Mouse (Mus musculus) kidney, adult 2 months (tissue): ENCODE data around the gene Cdc42se1. TPM values are rescaled to one million over a fixed set of nuclear protein-coding genes. Genes with fewer than 3 reads are reported as not detected.

Source experiments
- DNase-seq: peaks from one replicate; pipeline ENCODE4 v3.0.0; 2021
- H3K27ac ChIP-seq: fragments of 200-500 bp; 2 replicates; pipeline ENCODE4 v1.5.1; 2012; ENCODE audit warnings: low read depth, low read length, control low read depth, inconsistent platforms; ENCODE audit not compliant: insufficient read depth
- H3K27me3 ChIP-seq: fragments of 200-500 bp; replicated peaks from 2 replicates; pipeline ENCODE4 v1.6.1; 2012; ENCODE audit warnings: mild to moderate bottlenecking, moderate library complexity, low read length, inconsistent platforms; ENCODE audit not compliant: control insufficient read depth, insufficient read depth
- H3K36me3 ChIP-seq: fragments of 200-500 bp; 2 replicates; pipeline ENCODE4 v1.6.1; 2012; ENCODE audit warnings: mild to moderate bottlenecking, moderate library complexity, low read length, inconsistent platforms; ENCODE audit not compliant: control insufficient read depth, insufficient read depth
- H3K4me1 ChIP-seq: fragments of 200-500 bp; 2 replicates; pipeline ENCODE4 v1.6.1; 2011; ENCODE audit warnings: low read length; ENCODE audit not compliant: control insufficient read depth, insufficient read depth
- H3K4me3 ChIP-seq: fragments of 200-500 bp; 2 replicates; pipeline ENCODE4 v1.5.1; 2011; ENCODE audit warnings: mild to moderate bottlenecking, low read depth, low read length, control low read depth; ENCODE audit not compliant: insufficient read depth
- CTCF ChIP-seq: fragments of 200-500 bp; conservative IDR thresholded peaks from 2 replicates; pipeline ENCODE4 v1.5.1; 2011; ENCODE audit warnings: low read depth, mild to moderate bottlenecking, control low read depth, low read length, moderate library complexity, mixed read lengths; ENCODE audit not compliant: insufficient read depth, insufficient read length
- POLR2A ChIP-seq: fragments of 200-500 bp; IDR thresholded peaks from one replicate; pipeline ENCODE4 v1.6.1; 2011; ENCODE audit warnings: low read depth, low read length, control low read depth
- WGBS: fragments of 180-500 bp; shearing (Covaris S2); methylation state at CpG from one replicate; pipeline ENCODE4 v1.1.7; 2018; 5-methylcytosine and 5-hydroxymethylcytosine counted together
- polyA plus RNA-seq: library from polyadenylated mRNA; depleted of rRNA; stranded (reverse); fragments of >200 nt; gene quantifications from 2 replicates; pipeline ENCODE4 v1.2.3, GENCODE M21; 2012

Gene Cdc42se1
- polyA plus RNA-seq, 1 experiment, result 83.7 TPM

GRCm38 (mm10) chr3:95223041-95223440 is 5.5 kb upstream of the Cdc42se1 start:
- no peak overlapping the region for H3K27ac ChIP-seq
- WGBS, result 85% methylated on average over 2 of the region's 2 CpGs

GRCm38 (mm10) chr3:95224295-95224694 is 4.2 kb upstream of the Cdc42se1 start:
- WGBS, result 22% methylated on average over 6 of the region's 6 CpGs
- Histone ChIP-seq H3K27me3 (no peaks in the 10 kb centered on the region), H3K36me3 (no peaks in the 10 kb centered on the region; the same call in 1 of the 2 replicates), H3K4me3 (no peak overlapping the region), H3K4me1 (peaks cover 5% of the 10 kb centered on the region; the same call in 1 of the 2 replicates), H3K27ac (no peak overlapping the region; the same call in 1 of the 2 replicates)
- DNase-seq, result peak; percentile 81
- no peak for TF ChIP-seq POLR2A
- TF ChIP-seq CTCF, result no peak

More at GRCm38 (mm10) chr3:95223041-95223440, 5.5 kb upstream of the Cdc42se1 start:
- no peaks in the 10 kb centered on the region; the same call in 1 of the 2 replicates for H3K36me3 ChIP-seq
- H3K27me3 ChIP-seq, result no peaks in the 10 kb centered on the region
- peaks cover 5% of the 10 kb centered on the region; the same call in 1 of the 2 replicates for H3K4me1 ChIP-seq
- TF ChIP-seq CTCF, result no peak
- no peak for TF ChIP-seq POLR2A
- H3K4me3 ChIP-seq, result no peak overlapping the region
- no peak for DNase-seq

GRCm38 (mm10) chr3:95227214-95227613 is 1.3 kb upstream of the Cdc42se1 start:
- no peak for DNase-seq
- Histone ChIP-seq H3K4me1 (peaks cover 20% of the 10 kb centered on the region), H3K36me3 (no peaks in the 10 kb centered on the region; the same call in 1 of the 2 replicates), H3K27me3 (no peaks in the 10 kb centered on the region), H3K27ac (no peak overlapping the region), H3K4me3 (no peak overlapping the region)
- 14% methylated on average over 1 of the region's 1 CpGs for WGBS
- no peak for TF ChIP-seq CTCF
- no peak for TF ChIP-seq POLR2A

GRCm38 (mm10) chr3:95228894-95229780 is 605 bp downstream of the Cdc42se1 start:
- peaks cover 34% of the 10 kb centered on the region for H3K4me1 ChIP-seq
- peak overlapping the region; percentile 89 for H3K4me3 ChIP-seq
- DNase-seq, result peak; percentile 65
- H3K36me3 ChIP-seq, result no peaks in the 10 kb centered on the region; the same call in 1 of the 2 replicates
- no peaks in the 10 kb centered on the region for H3K27me3 ChIP-seq
- H3K27ac ChIP-seq, result peak overlapping the region; percentile 87
- TF ChIP-seq CTCF, result no peak
- TF ChIP-seq POLR2A, result no peak
- under 1% methylated on average over 43 of the region's 43 CpGs for WGBS

- 0% methylated on average over 13 of the region's 13 CpGs for WGBS
Measured at GRCm38 (mm10) chr3:95229781-95230494, 1.4 kb downstream of the Cdc42se1 start.

DNA sequence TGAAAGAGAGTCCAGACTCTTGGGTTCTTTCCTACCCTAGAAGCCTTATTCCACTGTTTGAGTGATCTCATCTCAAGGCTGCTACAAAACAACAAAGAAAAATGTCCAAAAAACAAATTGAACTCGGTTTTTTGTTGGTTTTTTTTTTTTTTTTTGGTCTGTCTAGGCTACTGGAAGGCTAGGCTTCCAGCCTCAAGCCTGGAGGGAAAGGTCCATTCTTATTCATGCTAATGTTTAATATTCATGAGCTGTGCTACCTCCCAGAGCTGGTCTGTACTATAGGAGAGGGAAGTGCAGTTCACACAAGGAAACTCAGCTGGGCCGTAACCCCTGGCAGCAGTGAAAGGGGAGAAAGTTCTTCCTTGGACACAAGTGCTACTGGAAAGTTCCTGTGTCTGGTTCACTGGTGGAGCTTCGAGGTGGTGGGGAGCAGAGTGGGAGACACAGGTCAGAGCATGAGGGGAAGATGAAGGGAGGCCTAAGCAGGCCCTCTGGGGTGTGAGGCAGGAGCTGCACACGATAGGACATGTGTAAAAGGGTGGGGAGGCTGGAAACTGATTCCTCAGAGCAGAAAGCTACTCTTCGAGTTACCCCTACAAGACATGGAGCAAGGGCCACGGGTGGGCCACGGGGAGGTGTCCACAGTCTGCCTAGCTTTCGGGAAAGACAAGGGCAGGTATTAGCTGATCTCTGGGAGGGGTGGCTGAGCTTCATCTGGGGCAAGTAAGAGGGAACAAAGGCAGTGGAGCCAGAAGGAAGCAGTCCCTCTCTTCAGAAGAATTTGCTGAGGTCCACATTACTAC is 2.2 kb downstream of the Cdc42se1 start:
- Histone ChIP-seq H3K36me3 (peaks cover 3% of the 10 kb centered on the region), H3K27me3 (no peaks in the 10 kb centered on the region), H3K4me1 (peaks cover 30% of the 10 kb centered on the region), H3K27ac (peak overlapping the region; percentile 96), H3K4me3 (peak overlapping the region; percentile 89)
- peak; percentile 73 for DNase-seq
- WGBS, result 13% methylated on average over 8 of the region's 8 CpGs
- TF ChIP-seq CTCF (no peak), POLR2A (no peak)

More at GRCm38 (mm10) chr3:95229781-95230494, 1.4 kb downstream of the Cdc42se1 start:
- Histone ChIP-seq H3K4me3 (peak overlapping the region; percentile 89), H3K4me1 (peaks cover 30% of the 10 kb centered on the region), H3K27me3 (no peaks in the 10 kb centered on the region), H3K36me3 (no peaks in the 10 kb centered on the region; the same call in 1 of the 2 replicates), H3K27ac (peak overlapping the region; percentile 96)
- TF ChIP-seq CTCF, result no peak
- peak; percentile 51 for TF ChIP-seq POLR2A
- peak; percentile 85 for DNase-seq
